Mouse (Mus musculus) E14TG2a.4 (cell line): ENCODE results near the gene Itpr3.

Experiments
- CTCF ChIP-seq: conservative IDR thresholded peaks from 2 replicates; pipeline ENCODE4 v1.5.1; 2014; ENCODE audit warnings: low read length
- NANOG ChIP-seq: IDR thresholded peaks from 2 replicates; pipeline ENCODE4 v1.6.1; 2014; ENCODE audit warnings: borderline replicate concordance, low read length, mixed read lengths
- POU5F1 ChIP-seq: IDR thresholded peaks from 2 replicates; pipeline ENCODE4 v1.6.1; 2014; ENCODE audit warnings: low read length, borderline replicate concordance

GRCm38 (mm10) chr17:27082796-27083195, 25.7 kb downstream of the Itpr3 start:
- no peak for TF ChIP-seq CTCF
- no peak for TF ChIP-seq POU5F1
- no peak for TF ChIP-seq NANOG
